Mouse (Mus musculus) spleen, embryonic (tissue): ENCODE data around the gene Ctcfl.

ENCODE experiments used
- CTCF ChIA-PET: fragments of 350-600 bp; sonication (Branson Sonifier 250); formaldehyde crosslinking; loops from one replicate; lab custom pipeline; 2022; lab: Charles Lee

The Ctcfl gene

DNA sequence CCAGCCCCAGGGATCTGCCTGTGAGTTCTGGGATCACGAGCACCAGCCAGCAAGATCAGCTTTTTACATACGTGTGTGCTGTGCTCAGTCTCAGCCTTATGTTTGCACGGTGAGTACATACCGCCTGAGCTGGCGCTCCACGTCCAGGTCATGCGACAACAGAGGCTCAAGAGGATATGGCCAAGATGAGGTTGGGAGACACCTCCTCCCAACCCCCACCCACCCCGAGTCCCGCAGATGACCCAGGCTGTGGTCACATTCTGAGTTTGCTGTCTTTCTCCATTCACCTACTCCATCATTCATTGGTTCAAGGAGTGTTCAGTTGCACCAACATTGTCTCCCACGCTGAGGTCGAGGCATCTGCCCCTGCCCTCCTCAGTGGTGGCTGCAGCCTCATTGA, 34.5 kb downstream of the Ctcfl start:
- CTCF ChIA-PET, result interaction anchor here (0.6 to 1.4 kb wide), 4 partner anchors 63 to 500 kb away, joined by 3 to 9 read pairs (median 4); partner anchors contain the start of gene Spo11

DNA sequence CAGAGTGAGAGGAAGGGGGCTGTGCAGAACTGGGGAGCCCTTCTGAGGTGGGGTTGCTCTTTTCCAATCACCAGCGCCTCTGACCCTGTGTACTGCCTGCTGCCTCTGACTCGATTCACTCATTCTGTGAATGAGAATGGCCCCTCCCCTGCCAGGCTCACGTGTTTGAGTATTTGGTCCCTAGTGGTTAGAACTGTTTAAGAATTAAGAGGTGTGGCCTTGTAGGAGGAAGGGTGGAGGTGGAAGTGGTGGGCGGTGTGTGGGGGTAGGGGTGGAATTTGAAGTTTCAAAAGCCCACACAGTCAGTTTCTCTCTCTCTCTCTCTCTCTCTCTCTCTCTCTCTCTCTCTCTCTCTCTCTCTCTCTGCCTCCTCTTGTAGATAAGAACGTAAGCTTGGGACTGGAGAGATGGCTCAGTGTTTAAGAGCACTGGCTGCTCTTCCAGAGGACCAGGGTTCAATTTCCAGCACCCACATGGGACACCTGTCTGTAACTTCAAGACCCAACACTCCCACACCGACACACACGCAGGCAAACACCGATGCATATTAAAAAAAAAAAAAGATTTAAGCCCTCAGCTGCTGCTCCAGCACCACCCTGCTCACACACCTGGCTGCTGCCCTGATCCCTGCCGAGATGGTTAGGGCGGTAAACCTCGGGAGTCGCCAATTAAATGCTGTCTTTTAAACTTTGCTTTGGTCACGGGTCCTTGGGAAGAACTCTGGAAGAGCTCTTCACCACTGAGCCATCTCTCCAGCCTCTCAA, 35.4 kb downstream of the Ctcfl start:
- CTCF ChIA-PET, result interaction anchor here (0.6 to 1.4 kb wide), 7 partner anchors 64 to 1247 kb away, joined by 3 to 14 read pairs (median 5); partner anchors contain the start of gene Spo11

GRCm38 (mm10) chr2:173083106-173083505, 36.2 kb downstream of the Ctcfl start:
- CTCF ChIA-PET, result interaction anchor here (0.6 to 0.9 kb wide), 3 partner anchors 63 to 85 kb away, joined by 3 to 14 read pairs (median 8); no protein-coding TSS in a partner anchor

DNA sequence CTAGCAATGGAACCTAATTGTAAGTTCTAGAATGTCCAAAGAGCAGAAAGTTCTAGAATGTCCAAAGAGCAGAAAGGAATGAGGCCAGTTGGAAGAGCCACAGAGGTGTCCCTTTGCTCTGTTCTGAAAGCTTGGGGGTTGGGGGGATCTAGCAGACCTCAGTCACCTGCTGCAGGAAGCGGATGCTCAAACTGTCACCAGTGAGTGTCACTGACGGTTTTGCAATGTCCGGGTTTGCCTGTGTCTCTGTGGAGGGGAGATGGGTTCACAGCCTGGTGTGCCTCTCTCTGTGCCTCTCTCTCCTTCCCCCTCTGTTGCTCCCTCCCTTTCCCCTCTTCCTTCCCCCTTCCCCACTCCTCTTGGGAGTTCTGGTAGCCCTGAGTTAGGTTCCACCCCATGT, 36.6 kb downstream of the Ctcfl start:
- CTCF ChIA-PET, result interaction anchor here (0.9 to 1.0 kb wide), 2 partner anchors 59 to 85 kb away, joined by 3 read pairs; no protein-coding TSS in a partner anchor

GRCm38 (mm10) chr2:173080785-173081241, 38.5 kb downstream of the Ctcfl start:
- CTCF ChIA-PET, result interaction anchor here (1.1 kb wide), 1 partner anchor 35 kb away, joined by 3 read pairs; no protein-coding TSS in a partner anchor

GRCm38 (mm10) chr2:173079766-173080549, 39.4 kb downstream of the Ctcfl start:
- CTCF ChIA-PET, result no interaction called here

DNA sequence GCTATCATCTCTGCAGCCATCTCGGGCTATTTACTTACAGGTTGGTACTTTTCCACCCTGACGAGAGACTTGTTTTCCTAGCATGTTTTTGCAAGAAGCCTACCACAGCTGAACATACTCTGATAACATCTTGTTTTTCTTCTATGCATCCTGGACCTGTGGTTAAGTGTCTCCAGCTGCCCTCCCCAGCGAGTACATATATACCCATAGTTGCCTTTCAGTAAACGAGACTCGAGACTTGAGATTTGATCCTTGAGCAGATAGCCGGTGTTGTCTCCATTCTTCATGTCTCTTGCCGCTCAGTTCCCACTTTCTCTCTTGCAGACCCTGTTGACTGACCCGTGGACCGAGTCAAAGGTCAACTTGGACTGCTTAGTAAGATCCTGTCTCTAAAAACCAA, 42.4 kb downstream of the Ctcfl start:
- CTCF ChIA-PET, result interaction anchor here (0.6 kb wide), 1 partner anchor 81 kb away, joined by 3 read pairs; no protein-coding TSS in a partner anchor

DNA sequence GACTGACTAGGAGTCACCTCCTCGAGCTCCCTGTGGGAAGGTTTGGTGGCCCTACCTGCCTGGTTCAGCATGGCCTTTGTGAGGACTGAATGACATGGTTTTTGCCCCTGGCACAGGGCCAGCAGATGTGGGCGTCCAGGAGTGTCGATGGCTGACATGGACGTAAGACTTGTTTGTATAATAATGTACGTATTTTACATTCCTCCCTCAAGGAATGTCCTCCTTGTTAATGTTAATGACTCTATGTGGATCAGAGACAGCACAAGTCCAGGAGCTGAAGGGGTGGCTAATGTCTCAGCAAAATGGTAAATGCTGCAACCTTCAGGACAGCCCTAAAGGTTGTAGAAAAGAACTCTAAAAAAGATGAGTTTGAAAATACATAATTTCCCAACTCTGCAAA, 45.7 kb downstream of the Ctcfl start:
- CTCF ChIA-PET, result no interaction called here

DNA sequence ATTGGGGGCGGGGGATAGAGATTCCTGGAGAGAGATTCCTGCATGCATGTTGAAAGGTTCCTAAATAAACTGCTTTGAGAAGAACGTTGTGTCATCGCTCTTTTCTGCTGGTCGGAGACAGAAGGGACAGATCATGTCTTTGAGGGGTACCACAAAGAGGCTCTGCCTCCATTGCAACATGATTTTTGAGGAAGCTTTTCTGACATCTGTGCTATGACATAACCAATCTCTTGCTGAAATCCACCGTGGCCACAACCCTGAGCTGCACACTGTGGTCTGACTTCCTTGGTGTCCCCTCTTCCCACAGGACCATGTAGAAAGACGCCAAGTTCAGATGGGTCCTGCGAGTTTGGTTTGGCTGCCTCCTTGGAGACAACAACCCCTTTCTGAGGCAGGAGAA, 46.4 kb downstream of the Ctcfl start:
- CTCF ChIA-PET, result interaction anchor here (0.6 kb wide), 1 partner anchor 1324 kb away, joined by 7 read pairs; no protein-coding TSS in a partner anchor

DNA sequence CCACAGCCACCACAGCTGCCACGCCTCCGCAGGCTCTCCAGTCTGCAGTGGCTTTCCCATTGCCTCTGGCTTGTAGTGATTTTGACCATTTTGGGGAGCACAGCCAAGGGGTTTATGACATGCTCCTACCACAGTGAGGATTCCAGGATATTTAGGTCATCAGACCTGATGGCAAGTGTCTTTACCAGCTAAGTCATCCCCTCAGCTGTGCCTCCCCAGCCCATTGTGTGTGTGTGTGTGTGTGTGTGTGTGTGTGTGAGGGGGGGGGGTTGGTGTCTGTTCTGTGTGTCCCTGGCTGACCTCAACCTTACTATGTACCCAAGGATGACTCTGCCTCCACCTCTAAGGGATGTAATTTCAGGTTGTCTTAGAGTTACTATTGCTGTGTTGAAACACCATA, 54.5 kb downstream of the Ctcfl start:
- CTCF ChIA-PET, result interaction anchor here (0.6 kb wide), 1 partner anchor 59 kb away, joined by 4 read pairs; no protein-coding TSS in a partner anchor

- CTCF ChIA-PET, result interaction anchor here (0.5 to 0.9 kb wide), 2 partner anchors 41 to 43 kb away, joined by 3 to 6 read pairs; partner anchors contain the start of gene Rbm38
These were observed 56.1 kb downstream of the Ctcfl start for GRCm38 (mm10) chr2:173063219-173063618.

- CTCF ChIA-PET, result interaction anchor here (0.8 to 1.3 kb wide), 2 partner anchors 28 to 65 kb away, joined by 3 to 6 read pairs; no protein-coding TSS in a partner anchor
These were observed 57.6 kb downstream of the Ctcfl start for GRCm38 (mm10) chr2:173061443-173062351.

GRCm38 (mm10) chr2:173060450-173060849, 58.9 kb downstream of the Ctcfl start:
- CTCF ChIA-PET, result interaction anchor here (1.3 kb wide), 1 partner anchor 29 kb away, joined by 6 read pairs; no protein-coding TSS in a partner anchor

GRCm38 (mm10) chr2:173058263-173058662, 61.1 kb downstream of the Ctcfl start:
- CTCF ChIA-PET, result interaction anchor here (0.9 kb wide), 2 partner anchors 11 to 21 kb away, joined by 6 to 7 read pairs; no protein-coding TSS in a partner anchor

DNA sequence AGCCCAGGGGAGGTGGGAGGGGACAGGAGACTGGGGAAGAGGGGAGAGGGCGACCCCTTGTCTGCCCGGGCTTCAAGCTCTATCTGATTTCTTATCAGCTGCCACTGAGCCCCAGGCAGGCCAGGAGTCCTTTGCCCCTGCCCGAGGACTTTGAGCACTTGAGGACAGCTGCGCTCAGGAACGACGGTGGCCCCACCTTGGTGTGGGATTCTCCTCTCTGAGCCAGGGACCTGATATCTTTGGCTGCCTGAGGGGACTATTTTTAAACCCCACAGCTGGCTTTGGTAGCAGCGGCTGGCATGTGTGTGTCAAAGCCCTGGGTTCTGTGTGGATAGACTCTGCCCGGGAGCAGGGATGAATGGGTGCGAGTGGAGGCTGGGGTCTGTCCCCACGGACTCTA, 61.7 kb downstream of the Ctcfl start:
- CTCF ChIA-PET, result interaction anchor here (0.9 kb wide), 2 partner anchors 10 to 21 kb away, joined by 6 to 7 read pairs; no protein-coding TSS in a partner anchor

- CTCF ChIA-PET, result no interaction called here
These were observed 62.4 kb downstream of the Ctcfl start for GRCm38 (mm10) chr2:173056882-173057315.

- CTCF ChIA-PET, result interaction anchor here (0.6 kb wide), 1 partner anchor 179 kb away, joined by 4 read pairs; no protein-coding TSS in a partner anchor
These were observed 62.9 kb downstream of the Ctcfl start for GRCm38 (mm10) chr2:173056303-173056881.

GRCm38 (mm10) chr2:173053846-173054245, 65.5 kb downstream of the Ctcfl start:
- CTCF ChIA-PET, result interaction anchor here (0.6 to 1.5 kb wide), 4 partner anchors 8 to 32 kb away, joined by 3 to 5 read pairs (median 4); no protein-coding TSS in a partner anchor

- CTCF ChIA-PET, result interaction anchor here (0.8 kb wide), 1 partner anchor 11 kb away, joined by 3 read pairs; no protein-coding TSS in a partner anchor
These were observed 66.4 kb downstream of the Ctcfl start for GRCm38 (mm10) chr2:173052881-173053280.
